Mouse (Mus musculus) liver, embryonic 11.5 days (tissue): ENCODE measurements at regions not wholly inside any gene's neighbourhood (a gene's known extent, or its start where the extent isn't known, plus 50 kb on each side); places are given as distances from the start of the nearest gene placed in this dataset.

Experiments
- ATAC-seq: fragments of 200-750 bp; cut with Nextera tagmentation; replicated peaks from 2 replicates; pipeline ENCODE4 v1.8.0; 2017; ENCODE audit warnings: moderate number of reproducible peaks, mild to moderate bottlenecking, moderate TSS enrichment, moderate library complexity; ENCODE audit not compliant: low FRiP score
- DNase-seq: peaks from one replicate; pipeline ENCODE4 v3.0.0-alpha.2; 2017; ENCODE audit warnings: low spot score
- H3K27ac ChIP-seq: fragments of 300-500 bp; sonication (generic); 2 replicates; pipeline ENCODE4 v1.5.1; 2014; ENCODE audit warnings: mild to moderate bottlenecking, low read depth, low read length, control low read depth
- H3K27me3 ChIP-seq: fragments of 300-500 bp; sonication (generic); replicated peaks from 2 replicates; pipeline ENCODE4 v1.6.1; 2014; ENCODE audit warnings: low read length, mixed read lengths; ENCODE audit not compliant: control insufficient read depth, insufficient read depth
- H3K36me3 ChIP-seq: fragments of 300-500 bp; sonication (generic); 2 replicates; pipeline ENCODE4 v1.6.1; 2014; ENCODE audit warnings: mild to moderate bottlenecking, low read length, moderate library complexity, mixed read lengths; ENCODE audit not compliant: control insufficient read depth, insufficient read depth
- H3K4me1 ChIP-seq: fragments of 300-500 bp; sonication (generic); replicated peaks from 2 replicates; pipeline ENCODE4 v1.6.1; 2014; ENCODE audit warnings: low read length, mixed read lengths; ENCODE audit not compliant: control insufficient read depth, insufficient read depth
- H3K4me2 ChIP-seq: fragments of 300-500 bp; sonication (generic); 2 replicates; pipeline ENCODE4 v1.6.1; 2014; ENCODE audit warnings: mild to moderate bottlenecking, control low read depth, moderate library complexity
- H3K4me3 ChIP-seq: fragments of 300-500 bp; sonication (generic); 2 replicates; pipeline ENCODE4 v1.5.1; 2014; ENCODE audit warnings: low read depth, low read length, control low read depth
- H3K9ac ChIP-seq: fragments of 300-500 bp; sonication (generic); 2 replicates; pipeline ENCODE4 v1.6.1; 2014; ENCODE audit warnings: low read depth, low read length, control low read depth
- H3K9me3 ChIP-seq: fragments of 300-500 bp; sonication (generic); 2 replicates; pipeline ENCODE4 v1.6.1; 2016; ENCODE audit warnings: low read length, inconsistent platforms, mixed read lengths; ENCODE audit not compliant: control insufficient read depth
- WGBS: fragments of 180-500 bp; shearing (Covaris S2); extraction: QIAGEN DNeasy Blood & Tissue Kit; methylation state at CpG from one replicate; pipeline ENCODE4 v1.1.7; 2014; 5-methylcytosine and 5-hydroxymethylcytosine counted together

DNA sequence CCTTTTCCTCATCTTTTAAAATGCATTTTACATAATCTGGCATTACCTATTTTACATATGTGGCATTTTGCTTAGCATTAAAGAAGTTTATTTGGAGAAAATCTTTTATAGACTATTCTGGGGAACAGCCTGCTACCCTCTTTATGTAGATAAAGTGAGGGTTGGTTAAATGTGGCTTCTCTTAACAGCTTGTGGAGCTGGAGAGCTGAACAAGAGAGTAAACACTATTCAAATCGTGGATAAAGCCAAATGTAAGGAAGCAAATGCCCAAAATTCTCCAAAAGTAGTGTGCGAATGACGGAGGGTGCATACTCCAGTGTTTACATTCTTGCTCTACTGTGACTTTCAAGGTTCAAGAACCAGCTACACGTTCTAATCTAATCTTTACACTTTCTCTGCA, 833.9 kb upstream of the Tenm2 start:
- Histone ChIP-seq H3K27ac (no peak overlapping the region), H3K27me3 (no peaks in the 10 kb centered on the region), H3K9me3 (no peaks in the 10 kb centered on the region), H3K4me2 (no peak overlapping the region), H3K4me1 (no peaks in the 10 kb centered on the region), H3K9ac (no peak overlapping the region), H3K4me3 (no peak overlapping the region), H3K36me3 (no peaks in the 10 kb centered on the region)
- WGBS: 63% methylated on average over 4 of the region's 4 CpGs
- ATAC-seq (no peak), DNase-seq (no peak)

DNA sequence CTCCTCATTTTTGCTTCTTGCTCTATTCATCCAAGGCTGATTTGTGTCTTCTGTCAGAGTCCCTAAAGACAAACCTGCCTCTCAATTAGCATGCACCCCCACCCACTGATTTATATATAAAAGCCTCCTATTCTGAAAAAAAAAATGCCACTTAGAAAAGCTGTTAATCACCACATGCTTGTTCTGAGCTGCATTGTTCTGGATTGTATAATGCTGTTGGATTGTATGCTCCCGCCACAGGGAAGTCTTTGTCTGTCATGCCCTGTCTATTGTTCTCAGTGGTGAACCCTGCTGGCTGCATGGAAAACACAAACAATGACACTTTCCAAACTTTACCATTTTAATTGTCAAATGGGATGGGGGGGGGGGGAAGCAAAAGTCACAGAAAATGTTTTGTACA, 831.9 kb upstream of the Tenm2 start:
- no peaks in the 10 kb centered on the region for H3K4me1 ChIP-seq
- H3K4me3 ChIP-seq: no peak overlapping the region
- WGBS: 38% methylated on average over 1 of the region's 1 CpGs
- H3K27ac ChIP-seq: no peak overlapping the region
- no peak overlapping the region for H3K4me2 ChIP-seq
- no peaks in the 10 kb centered on the region for H3K27me3 ChIP-seq
- H3K9ac ChIP-seq: no peak overlapping the region
- H3K36me3 ChIP-seq: no peaks in the 10 kb centered on the region
- H3K9me3 ChIP-seq: no peaks in the 10 kb centered on the region
- no peak for ATAC-seq
- DNase-seq: no peak

DNA sequence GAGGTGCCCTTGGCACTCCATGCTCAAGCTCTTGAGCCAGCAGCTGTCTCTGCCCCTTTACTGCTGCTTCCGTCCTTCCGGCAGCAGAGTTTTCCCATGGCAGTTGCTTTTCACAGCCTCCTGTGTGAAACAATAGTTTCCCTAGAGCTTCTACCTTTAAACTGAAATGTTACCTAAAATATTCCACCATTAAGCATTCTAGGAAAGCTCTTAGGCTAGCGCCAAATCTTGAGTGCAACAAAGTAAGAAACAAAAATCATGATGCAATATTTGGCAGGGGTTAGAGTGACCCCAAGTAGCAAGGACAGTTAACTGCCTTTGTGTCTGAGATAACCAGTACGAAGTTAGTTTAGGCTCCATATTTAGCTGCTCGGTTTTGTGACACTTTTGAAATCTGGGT, 830.3 kb upstream of the Tenm2 start:
- H3K4me3 ChIP-seq: no peak overlapping the region
- H3K9ac ChIP-seq: no peak overlapping the region
- no peaks in the 10 kb centered on the region for H3K9me3 ChIP-seq
- WGBS: 80% methylated on average over 5 of the region's 5 CpGs
- DNase-seq (no peak), ATAC-seq (no peak)
- no peaks in the 10 kb centered on the region for H3K36me3 ChIP-seq
- H3K27me3 ChIP-seq: no peaks in the 10 kb centered on the region
- H3K4me1 ChIP-seq: no peaks in the 10 kb centered on the region
- no peak overlapping the region for H3K4me2 ChIP-seq
- H3K27ac ChIP-seq: no peak overlapping the region

- H3K27ac ChIP-seq: no peak overlapping the region
- 72% methylated on average over 2 of the region's 2 CpGs for WGBS
- no peak overlapping the region for H3K4me2 ChIP-seq
- H3K9me3 ChIP-seq: no peaks in the 10 kb centered on the region
- no peaks in the 10 kb centered on the region for H3K4me1 ChIP-seq
- H3K4me3 ChIP-seq: no peak overlapping the region
- no peaks in the 10 kb centered on the region for H3K36me3 ChIP-seq
- no peak overlapping the region for H3K9ac ChIP-seq
- no peak for ATAC-seq
- H3K27me3 ChIP-seq: no peaks in the 10 kb centered on the region
- no peak for DNase-seq
Measured at GRCm38 (mm10) chr11:38060105-38060504, 824.3 kb upstream of the Tenm2 start.

DNA sequence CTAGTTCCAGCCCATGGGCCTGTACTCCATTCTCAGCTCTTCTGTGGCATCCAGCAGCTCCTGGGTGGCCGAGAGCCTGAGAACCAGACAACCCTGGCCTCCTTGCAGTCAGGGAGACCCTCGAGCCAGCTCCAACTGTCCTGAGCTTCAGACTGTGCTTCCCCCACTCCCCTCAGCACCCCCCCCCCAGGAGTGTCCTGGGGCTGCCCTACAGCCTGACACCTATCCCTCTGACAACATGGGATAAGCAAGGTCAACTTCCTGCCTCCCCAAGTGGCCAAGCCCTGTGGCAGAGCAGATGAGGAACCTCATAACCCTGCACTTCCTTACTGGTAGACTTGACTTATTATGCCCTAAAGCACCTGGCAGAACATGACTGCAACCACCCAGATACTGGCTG, 823.1 kb upstream of the Tenm2 start:
- H3K9me3 ChIP-seq: no peaks in the 10 kb centered on the region
- H3K9ac ChIP-seq: no peak overlapping the region
- 55% methylated on average over 2 of the region's 2 CpGs for WGBS
- no peak overlapping the region for H3K4me3 ChIP-seq
- no peaks in the 10 kb centered on the region for H3K36me3 ChIP-seq
- no peaks in the 10 kb centered on the region for H3K27me3 ChIP-seq
- H3K4me1 ChIP-seq: no peaks in the 10 kb centered on the region
- DNase-seq (no peak), ATAC-seq (no peak)
- H3K27ac ChIP-seq: no peak overlapping the region
- H3K4me2 ChIP-seq: no peak overlapping the region

DNA sequence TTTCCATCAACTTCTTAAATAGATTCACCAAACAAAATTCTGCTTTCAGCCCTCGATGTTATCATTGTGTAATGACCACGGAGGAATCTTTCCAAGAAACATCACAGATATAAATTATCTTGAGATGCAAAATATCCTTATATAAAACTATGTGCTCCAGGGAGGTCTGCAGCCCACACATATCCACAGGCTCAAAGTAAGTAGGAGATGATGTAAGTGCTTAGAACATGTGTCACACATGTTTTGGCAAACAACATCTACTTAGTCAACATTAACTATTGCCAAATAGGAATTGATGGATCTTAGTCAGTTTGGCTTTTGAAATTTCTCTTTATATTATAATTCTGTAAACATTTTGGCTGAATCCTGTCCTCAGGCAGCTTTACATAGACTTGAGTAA, 800.8 kb upstream of the Tenm2 start:
- 80% methylated on average over 2 of the region's 2 CpGs for WGBS
- Histone ChIP-seq H3K36me3 (no peaks in the 10 kb centered on the region), H3K27ac (no peak overlapping the region), H3K27me3 (no peaks in the 10 kb centered on the region), H3K4me3 (no peak overlapping the region), H3K4me1 (no peaks in the 10 kb centered on the region), H3K9ac (no peak overlapping the region), H3K9me3 (no peaks in the 10 kb centered on the region), H3K4me2 (no peak overlapping the region)
- no peak for DNase-seq
- no peak for ATAC-seq

GRCm38 (mm10) chr11:38034526-38035286, 798.9 kb upstream of the Tenm2 start:
- Histone ChIP-seq H3K36me3 (no peaks in the 10 kb centered on the region), H3K9me3 (no peaks in the 10 kb centered on the region), H3K4me1 (no peaks in the 10 kb centered on the region), H3K4me3 (no peak overlapping the region), H3K4me2 (no peak overlapping the region), H3K27me3 (no peaks in the 10 kb centered on the region), H3K27ac (no peak overlapping the region), H3K9ac (no peak overlapping the region)
- ATAC-seq (no peak), DNase-seq (no peak)
- 67% methylated on average over 2 of the region's 2 CpGs for WGBS

DNA sequence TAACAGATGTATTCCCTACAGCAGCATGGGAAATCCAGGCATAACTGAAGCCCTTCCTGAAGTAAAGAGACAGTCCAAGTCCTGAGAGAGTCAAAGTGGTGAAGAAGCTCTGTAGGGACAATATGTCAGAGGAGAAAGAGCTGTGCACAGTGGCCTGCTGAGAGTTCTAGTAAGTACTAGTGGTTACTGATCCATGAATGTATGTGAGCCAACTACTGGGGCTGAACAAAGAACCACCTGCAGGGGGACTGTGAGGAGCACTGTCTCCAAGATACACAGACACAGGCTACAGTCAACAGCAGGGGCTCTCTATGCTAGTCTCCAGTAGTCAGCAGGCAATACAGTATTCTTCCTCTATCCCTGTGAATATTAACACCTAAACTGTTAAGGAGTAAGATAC, 785.9 kb upstream of the Tenm2 start:
- Histone ChIP-seq H3K36me3 (no peaks in the 10 kb centered on the region), H3K4me3 (no peak overlapping the region), H3K9ac (no peak overlapping the region), H3K27ac (no peak overlapping the region), H3K4me1 (no peaks in the 10 kb centered on the region), H3K9me3 (no peaks in the 10 kb centered on the region), H3K4me2 (no peak overlapping the region), H3K27me3 (no peaks in the 10 kb centered on the region)
- ATAC-seq (no peak), DNase-seq (no peak)

- H3K4me1 ChIP-seq: no peaks in the 10 kb centered on the region
- H3K9ac ChIP-seq: no peak overlapping the region
- no peaks in the 10 kb centered on the region for H3K36me3 ChIP-seq
- H3K27me3 ChIP-seq: no peaks in the 10 kb centered on the region
- H3K4me2 ChIP-seq: no peak overlapping the region
- no peaks in the 10 kb centered on the region for H3K9me3 ChIP-seq
- no peak for DNase-seq
- no peak overlapping the region for H3K27ac ChIP-seq
- WGBS: 80% methylated on average over 2 of the region's 2 CpGs
- H3K4me3 ChIP-seq: no peak overlapping the region
- ATAC-seq: no peak
Measured at GRCm38 (mm10) chr11:37978131-37978530, 742.4 kb upstream of the Tenm2 start.
